Mouse (Mus musculus) ES-Bruce4 (cell line): ENCODE measurements around the gene Zbtb49. TPM values are rescaled to one million over a fixed set of nuclear protein-coding genes. Genes with fewer than 3 reads are reported as not detected.
A peak's percentile ranks its signal among the peaks of the same experiment; 100 is the strongest.

ENCODE experiments used
- H3K27ac ChIP-seq: 2 replicates; pipeline ENCODE4 v1.5.1; 2012; ENCODE audit warnings: low read length, inconsistent platforms; ENCODE audit not compliant: insufficient read depth
- H3K27me3 ChIP-seq: 2 replicates; pipeline ENCODE4 v1.6.1; 2012; ENCODE audit warnings: mild to moderate bottlenecking, low read length, inconsistent platforms; ENCODE audit not compliant: control insufficient read depth, poor library complexity, insufficient read depth, severe bottlenecking
- H3K36me3 ChIP-seq: 2 replicates; pipeline ENCODE4 v1.6.1; 2012; ENCODE audit warnings: inconsistent platforms, mild to moderate bottlenecking, low read length, moderate library complexity; ENCODE audit not compliant: control insufficient read depth, poor library complexity, insufficient read depth, severe bottlenecking
- H3K4me1 ChIP-seq: one replicate; pipeline ENCODE4 v1.8.1; 2011; ENCODE audit warnings: low read length; ENCODE audit not compliant: control insufficient read depth, insufficient read depth
- H3K4me3 ChIP-seq: 2 replicates; pipeline ENCODE4 v1.5.1; 2011; ENCODE audit warnings: low read depth, mild to moderate bottlenecking, low read length
- H3K9ac ChIP-seq: 2 replicates; pipeline ENCODE4 v1.6.1; 2012; ENCODE audit warnings: low read depth, mild to moderate bottlenecking, inconsistent platforms; ENCODE audit not compliant: poor library complexity, severe bottlenecking
- H3K9me3 ChIP-seq: replicated peaks from 2 replicates; pipeline ENCODE4 v1.6.1; 2012; ENCODE audit warnings: mild to moderate bottlenecking, low read length, inconsistent platforms; ENCODE audit not compliant: control insufficient read depth, poor library complexity, insufficient read depth, severe bottlenecking
- CTCF ChIP-seq: IDR thresholded peaks from one replicate; pipeline ENCODE4 v1.8.1; 2011; ENCODE audit warnings: low read depth, low read length
- EP300 ChIP-seq: IDR thresholded peaks from 2 replicates; pipeline ENCODE4 v1.6.1; 2011; ENCODE audit warnings: low read depth, low read length; ENCODE audit not compliant: insufficient read depth
- POLR2A ChIP-seq: IDR thresholded peaks from one replicate; pipeline ENCODE4 v1.8.1; 2011; ENCODE audit warnings: low read length; ENCODE audit not compliant: insufficient read depth
- polyA plus RNA-seq: library from polyadenylated mRNA; stranded (reverse); fragments of >200 nt; gene quantifications from 2 replicates; pipeline ENCODE4 v1.2.4, GENCODE M21; 2011; ENCODE audit warnings: low read depth; ENCODE audit not compliant: missing spikeins, insufficient read depth, insufficient read length

The Zbtb49 gene
- polyA plus RNA-seq, 1 experiment, result 5.6 TPM

DNA sequence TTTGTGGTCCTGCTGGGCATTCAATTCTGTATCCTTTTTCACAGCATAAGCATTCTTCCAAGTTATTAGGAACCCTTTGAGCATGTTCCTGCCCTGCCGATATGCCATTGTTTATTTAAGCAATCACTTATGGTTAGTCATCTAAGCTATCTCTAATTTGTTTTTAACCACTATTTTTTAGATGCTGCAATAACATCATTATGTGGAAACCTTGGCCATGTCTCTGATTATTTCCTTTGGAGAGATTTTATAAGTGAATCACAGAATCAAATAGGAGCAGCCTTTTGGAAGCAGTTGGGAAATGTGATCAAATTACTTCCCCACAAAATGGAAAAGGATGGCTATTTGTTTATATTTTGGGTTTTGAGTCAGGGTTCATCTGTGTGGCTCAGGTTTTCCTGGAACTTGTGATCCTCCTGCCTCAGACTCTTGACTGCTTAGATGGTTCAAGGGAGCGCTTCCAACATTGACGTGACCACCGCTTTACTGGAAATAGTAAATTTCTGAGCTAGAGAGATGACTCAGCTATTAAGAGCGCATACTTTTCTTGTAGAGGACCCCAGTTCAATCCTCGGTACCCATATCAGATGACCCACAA is 35.5 kb downstream of the Zbtb49 start:
- no peak overlapping the region for H3K4me3 ChIP-seq
- no peaks in the 10 kb centered on the region for H3K36me3 ChIP-seq
- no peak overlapping the region for H3K9ac ChIP-seq
- TF ChIP-seq EP300 (no peak), POLR2A (no peak), CTCF (no peak)
- H3K27ac ChIP-seq, result no peak overlapping the region
- H3K4me1 ChIP-seq, result no peaks in the 10 kb centered on the region
- H3K27me3 ChIP-seq, result no peaks in the 10 kb centered on the region
- H3K9me3 ChIP-seq, result no peaks in the 10 kb centered on the region

DNA sequence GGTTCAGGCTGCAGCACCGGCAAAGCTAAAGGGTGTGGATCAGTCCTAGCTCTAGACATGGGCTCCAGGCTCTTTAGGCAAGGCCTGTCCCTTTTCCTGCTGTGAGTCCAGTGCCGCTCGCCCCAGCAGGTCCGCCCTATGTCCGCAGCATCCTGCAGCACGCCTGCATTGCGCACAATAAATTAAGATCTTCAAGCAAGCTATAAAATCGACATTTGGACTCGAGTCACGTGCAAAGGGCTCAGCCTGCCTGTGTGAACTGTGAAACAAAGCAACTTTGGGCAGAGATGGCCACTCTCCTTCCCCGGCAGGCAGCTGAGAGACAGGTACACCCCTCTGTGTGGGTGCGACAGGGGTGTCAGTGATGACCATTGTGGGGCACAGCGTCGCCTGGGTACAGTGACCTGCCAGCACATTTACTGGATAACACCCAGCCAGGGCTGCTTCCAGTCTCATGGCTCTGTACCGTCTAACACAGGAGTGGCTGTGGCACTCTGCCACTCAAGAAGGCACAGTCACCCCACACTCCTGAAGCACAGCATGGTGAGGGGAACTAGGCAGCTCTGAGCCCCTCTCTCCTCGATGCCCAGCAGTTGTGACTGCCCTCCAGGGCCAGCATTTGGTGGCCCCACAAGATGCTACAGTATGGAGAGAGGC is 45.9 kb downstream of the Zbtb49 start:
- H3K27ac ChIP-seq, result no peak overlapping the region
- H3K36me3 ChIP-seq, result no peaks in the 10 kb centered on the region
- no peak overlapping the region for H3K9ac ChIP-seq
- no peak for TF ChIP-seq POLR2A
- no peak for TF ChIP-seq EP300
- TF ChIP-seq CTCF, result no peak
- H3K9me3 ChIP-seq, result no peaks in the 10 kb centered on the region; the same call in 1 of the 2 replicates
- no peaks in the 10 kb centered on the region for H3K4me1 ChIP-seq
- H3K27me3 ChIP-seq, result no peaks in the 10 kb centered on the region
- H3K4me3 ChIP-seq, result no peak overlapping the region

DNA sequence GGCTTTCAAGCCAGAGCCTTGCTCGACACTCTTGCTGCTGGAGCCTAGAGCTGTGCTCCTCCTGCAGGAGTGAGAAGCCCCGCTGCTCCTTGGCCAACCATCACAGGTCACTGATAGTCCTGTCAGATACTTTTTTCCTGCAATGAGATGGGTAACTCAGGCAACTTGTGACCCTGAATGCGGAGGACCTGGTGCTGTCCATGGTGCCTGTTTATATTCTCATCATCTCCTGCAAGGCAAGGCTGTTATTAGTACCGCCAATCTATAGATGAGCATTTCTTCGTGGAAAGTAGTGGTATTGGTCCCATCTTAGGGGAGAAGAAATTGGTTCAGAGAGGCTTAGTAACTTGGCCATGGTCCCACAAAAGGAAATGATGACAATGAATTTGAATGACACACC is 46.5 kb downstream of the Zbtb49 start:
- Histone ChIP-seq H3K4me1 (no peaks in the 10 kb centered on the region), H3K9me3 (no peaks in the 10 kb centered on the region; the same call in 1 of the 2 replicates), H3K4me3 (no peak overlapping the region), H3K27me3 (no peaks in the 10 kb centered on the region), H3K36me3 (no peaks in the 10 kb centered on the region), H3K27ac (no peak overlapping the region), H3K9ac (no peak overlapping the region)
- TF ChIP-seq POLR2A, result no peak
- TF ChIP-seq EP300, result no peak
- no peak for TF ChIP-seq CTCF

DNA sequence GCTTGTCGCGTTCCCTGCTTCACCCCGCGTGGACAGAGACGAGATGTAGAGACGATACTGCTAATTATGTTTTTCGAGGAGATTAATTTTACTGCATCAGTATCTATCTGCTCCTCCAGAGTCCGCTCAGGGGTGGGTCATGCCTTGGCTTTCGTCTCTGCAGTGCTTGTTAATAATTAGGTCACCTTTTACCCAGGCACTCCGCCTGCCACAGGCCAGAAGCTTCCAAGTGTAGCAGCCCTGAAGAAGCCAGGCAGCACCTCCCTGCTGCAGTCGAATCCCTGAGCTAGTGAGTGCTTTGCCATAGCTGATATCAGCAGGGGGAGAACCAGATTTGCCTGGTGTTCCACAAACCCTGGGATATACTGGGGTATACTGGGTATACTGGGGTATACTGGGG is 51.8 kb downstream of the Zbtb49 start:
- Histone ChIP-seq H3K4me1 (no peaks in the 10 kb centered on the region), H3K36me3 (no peaks in the 10 kb centered on the region), H3K27ac (no peak overlapping the region), H3K9me3 (no peaks in the 10 kb centered on the region; the same call in 1 of the 2 replicates), H3K4me3 (no peak overlapping the region), H3K27me3 (no peaks in the 10 kb centered on the region), H3K9ac (no peak overlapping the region)
- no peak for TF ChIP-seq EP300
- TF ChIP-seq POLR2A, result no peak
- TF ChIP-seq CTCF, result no peak

DNA sequence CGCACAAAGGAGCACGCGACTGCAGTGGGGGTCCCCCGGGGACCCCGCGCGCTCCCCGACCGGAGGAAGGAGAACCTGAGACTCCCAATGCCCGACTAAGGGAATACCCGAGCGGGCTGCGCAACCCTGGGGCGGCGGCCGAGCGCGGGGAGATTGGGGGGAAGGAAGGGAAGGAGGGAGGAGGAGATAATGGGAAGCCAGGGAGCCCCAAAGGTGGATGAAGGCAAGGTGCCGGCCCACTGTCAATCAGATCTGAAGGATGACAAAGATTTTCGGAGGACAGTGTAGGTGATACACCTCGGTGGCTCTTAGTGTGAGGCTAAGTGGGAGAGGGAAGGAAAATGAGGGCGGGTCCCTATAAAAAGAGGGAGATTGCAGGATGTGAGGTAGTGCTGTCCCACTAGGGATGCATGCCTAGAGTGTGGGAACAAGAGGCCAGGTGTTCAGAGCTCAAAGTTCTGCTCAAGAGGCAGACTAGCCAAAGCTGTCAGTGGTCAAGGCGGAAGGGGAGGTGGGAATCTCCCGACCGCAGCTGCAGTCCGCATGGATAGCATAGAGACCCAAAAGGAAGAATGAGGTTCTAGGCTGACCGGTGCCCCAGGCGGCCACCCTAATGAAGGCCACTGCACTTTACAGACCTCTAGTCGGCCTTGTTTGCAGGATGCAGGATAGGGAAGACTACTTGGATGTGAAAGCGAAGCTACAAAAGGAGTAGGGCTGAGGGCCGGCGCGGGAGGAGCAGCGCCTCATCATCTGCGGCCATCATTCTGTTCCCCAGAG is 60.4 kb downstream of the Zbtb49 start, which contains the start of gene Nsg1:
TSS of gene Nsg1 (minus strand) at position 274 of the 780 bp plus-strand sequence.
- Histone ChIP-seq H3K27me3 (peaks cover 6% of the 10 kb centered on the region), H3K9ac (peak within 1 kb of the TSS; percentile 55), H3K27ac (no peak within 1 kb of the TSS), H3K4me1 (no peaks in the 10 kb centered on the region), H3K36me3 (no peaks in the 10 kb centered on the region), H3K4me3 (peak within 1 kb of the TSS; percentile 59), H3K9me3 (no peaks in the 10 kb centered on the region)
- TF ChIP-seq CTCF (no peak), EP300 (no peak), POLR2A (no peak)
